Mouse (Mus musculus) liver, embryonic 15.5 days (tissue): Measurements from ENCODE around the gene Miip. TPM values are rescaled to one million over a fixed set of nuclear protein-coding genes. Genes with fewer than 3 reads are reported as not detected.
"Not testable (repeated sequence)": the region's sequence is repeated elsewhere in the genome, so short reads cannot be mapped to it uniquely, and the experiment has no call there.

ENCODE experiments used
- ATAC-seq: fragments of 200-750 bp; cut with Nextera tagmentation; 2 replicates; pipeline ENCODE4 v1.8.0; 2017; ENCODE audit warnings: moderate number of reproducible peaks, mild to moderate bottlenecking, moderate library complexity; ENCODE audit not compliant: insufficient read depth
- H3K27ac ChIP-seq: fragments of 300-500 bp; sonication (generic); replicated peaks from 2 replicates; pipeline ENCODE4 v1.5.1; 2015; ENCODE audit warnings: mild to moderate bottlenecking, inconsistent platforms
- H3K27me3 ChIP-seq: fragments of 300-500 bp; sonication (generic); 2 replicates; pipeline ENCODE4 v1.6.1; 2015; ENCODE audit warnings: mild to moderate bottlenecking, inconsistent platforms
- H3K36me3 ChIP-seq: fragments of 300-500 bp; sonication (generic); replicated peaks from 2 replicates; pipeline ENCODE4 v1.6.1; 2015; ENCODE audit warnings: moderate library complexity, mild to moderate bottlenecking, inconsistent platforms
- H3K4me1 ChIP-seq: fragments of 300-500 bp; sonication (generic); replicated peaks from 2 replicates; pipeline ENCODE4 v1.6.1; 2015; ENCODE audit warnings: inconsistent platforms
- H3K4me2 ChIP-seq: fragments of 300-500 bp; sonication (generic); 2 replicates; pipeline ENCODE4 v1.6.1; 2015; ENCODE audit warnings: moderate library complexity, mild to moderate bottlenecking, inconsistent platforms
- H3K4me3 ChIP-seq: fragments of 300-500 bp; sonication (generic); replicated peaks from 2 replicates; pipeline ENCODE4 v1.5.1; 2015; ENCODE audit warnings: mild to moderate bottlenecking, inconsistent platforms
- H3K9ac ChIP-seq: fragments of 300-500 bp; sonication (generic); 2 replicates; pipeline ENCODE4 v1.6.1; 2015; ENCODE audit warnings: moderate library complexity, mild to moderate bottlenecking, inconsistent platforms
- H3K9me3 ChIP-seq: fragments of 300-500 bp; sonication (generic); replicated peaks from 2 replicates; pipeline ENCODE4 v1.6.1; 2016; ENCODE audit warnings: inconsistent platforms
- WGBS: fragments of 180-500 bp; shearing (Covaris S2); methylation state at CpG from one replicate; pipeline ENCODE4 v1.1.7; 2015; ENCODE audit warnings: mixed read lengths; ENCODE audit not compliant: insufficient replicate concordance; 5-methylcytosine and 5-hydroxymethylcytosine counted together
- polyA plus RNA-seq: library from polyadenylated mRNA; unstranded; fragments of >200 nt; fragmentation: Nextera tagmentation; extraction: Ambion mirVana; gene quantifications from 2 replicates; pipeline ENCODE4 v1.2.1, GENCODE M21; 2015

The Miip gene
- polyA plus RNA-seq, 1 experiment from 2014 or later, result 29.3 TPM

GRCm38 (mm10) chr4:147869238-147869637, 622 bp upstream of the Miip start:
- Histone ChIP-seq H3K9ac (peak overlapping the region; percentile 59), H3K36me3 (peaks cover 46% of the 10 kb centered on the region), H3K27ac (peak overlapping the region; percentile 77), H3K4me1 (peaks cover 43% of the 10 kb centered on the region), H3K4me2 (peak overlapping the region; percentile 83), H3K4me3 (peak overlapping the region; percentile 87), H3K9me3 (no peaks in the 10 kb centered on the region), H3K27me3 (no peaks in the 10 kb centered on the region)
- WGBS, result 8% methylated on average over 5 of the region's 5 CpGs
- no peak for ATAC-seq

- H3K4me1 ChIP-seq, result peaks cover 43% of the 10 kb centered on the region
- H3K4me2 ChIP-seq, result peak overlapping the region; percentile 80
- H3K9ac ChIP-seq, result peak overlapping the region; percentile 84
- peak overlapping the region; percentile 84 for H3K27ac ChIP-seq
- ATAC-seq, result no peak
- peaks cover 45% of the 10 kb centered on the region for H3K36me3 ChIP-seq
- H3K9me3 ChIP-seq, result no peaks in the 10 kb centered on the region
- WGBS, result 4% methylated on average over 22 of the region's 22 CpGs
- peak overlapping the region; percentile 87 for H3K4me3 ChIP-seq
- H3K27me3 ChIP-seq, result no peaks in the 10 kb centered on the region
Observed at GRCm38 (mm10) chr4:147867563-147868449, 810 bp downstream of the Miip start.

- H3K9me3 ChIP-seq, H3K9ac ChIP-seq, ATAC-seq, H3K27me3 ChIP-seq, H3K27ac ChIP-seq: not testable (repeated sequence)
- peaks cover 43% of the 10 kb centered on the region for H3K4me1 ChIP-seq
- 59% methylated on average over 3 of the region's 3 CpGs for WGBS
- H3K4me2 ChIP-seq, result peak overlapping the region; percentile 80
- peak overlapping the region; percentile 87 for H3K4me3 ChIP-seq
- H3K36me3 ChIP-seq, result peaks cover 47% of the 10 kb centered on the region
Observed at GRCm38 (mm10) chr4:147866793-147867192, 1.8 kb downstream of the Miip start.

- Histone ChIP-seq H3K9ac (no peak overlapping the region), H3K27me3 (no peaks in the 10 kb centered on the region), H3K4me2 (no peak overlapping the region), H3K4me1 (peaks cover 41% of the 10 kb centered on the region), H3K4me3 (no peak overlapping the region), H3K36me3 (peaks cover 51% of the 10 kb centered on the region), H3K9me3 (no peaks in the 10 kb centered on the region), H3K27ac (no peak overlapping the region; the same call in 1 of the 2 replicates)
- ATAC-seq, result no peak
- WGBS, result 91% methylated on average over 9 of the region's 9 CpGs
Observed at GRCm38 (mm10) chr4:147866056-147866455, 2.6 kb downstream of the Miip start.

DNA sequence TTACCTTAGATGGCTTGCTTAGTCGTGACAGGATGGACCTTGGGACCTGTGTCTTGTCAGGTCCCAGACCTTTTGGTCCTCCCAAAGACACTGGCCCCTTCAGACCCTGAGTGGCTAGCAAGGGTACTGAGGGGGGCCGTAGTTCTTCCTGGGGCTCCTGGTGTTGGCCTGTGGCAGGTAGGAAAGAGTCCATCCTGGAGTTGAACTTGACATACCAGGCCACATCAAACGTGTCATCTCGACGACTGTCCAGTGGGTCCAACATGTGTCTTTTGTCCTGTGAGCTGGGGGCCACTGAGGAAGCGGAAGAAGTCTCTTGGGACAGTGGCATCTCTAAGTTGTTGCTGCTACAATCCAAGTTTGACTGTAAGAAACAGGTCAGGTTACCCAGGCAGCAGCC, 3.0 kb downstream of the Miip start:
- H3K27me3 ChIP-seq, result no peaks in the 10 kb centered on the region
- 86% methylated on average over 6 of the region's 6 CpGs for WGBS
- no peak for ATAC-seq
- H3K4me2 ChIP-seq, result no peak overlapping the region
- no peak overlapping the region for H3K27ac ChIP-seq
- peaks cover 53% of the 10 kb centered on the region for H3K36me3 ChIP-seq
- peaks cover 39% of the 10 kb centered on the region for H3K4me1 ChIP-seq
- H3K9ac ChIP-seq, result no peak overlapping the region
- no peaks in the 10 kb centered on the region for H3K9me3 ChIP-seq
- no peak overlapping the region for H3K4me3 ChIP-seq

DNA sequence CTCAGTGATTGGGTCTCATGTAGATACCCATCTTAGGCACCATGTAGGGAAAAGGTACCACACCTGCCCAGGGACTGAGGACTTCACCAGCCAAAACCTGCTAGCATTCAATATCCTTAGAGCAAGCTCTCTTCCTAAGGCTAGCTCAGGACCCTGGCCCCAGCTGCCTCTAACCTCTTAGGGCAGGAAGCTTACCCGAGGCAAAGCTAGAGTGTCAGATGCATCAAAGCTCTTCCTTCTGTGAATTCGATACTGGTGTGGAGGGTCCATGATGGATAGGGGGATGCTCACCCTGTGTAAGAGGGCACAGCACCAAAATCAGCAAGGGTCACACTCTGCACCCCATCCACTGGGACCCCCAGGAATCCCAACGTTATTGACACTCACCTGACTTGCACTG, 6.6 kb downstream of the Miip start:
- no peaks in the 10 kb centered on the region for H3K27me3 ChIP-seq
- H3K36me3 ChIP-seq, result peaks cover 61% of the 10 kb centered on the region
- 72% methylated on average over 3 of the region's 3 CpGs for WGBS
- H3K4me2 ChIP-seq, result no peak overlapping the region
- H3K4me1 ChIP-seq, result peaks cover 14% of the 10 kb centered on the region
- no peak overlapping the region for H3K4me3 ChIP-seq
- H3K27ac ChIP-seq, result no peak overlapping the region
- no peaks in the 10 kb centered on the region for H3K9me3 ChIP-seq
- no peak overlapping the region for H3K9ac ChIP-seq
- no peak for ATAC-seq

DNA sequence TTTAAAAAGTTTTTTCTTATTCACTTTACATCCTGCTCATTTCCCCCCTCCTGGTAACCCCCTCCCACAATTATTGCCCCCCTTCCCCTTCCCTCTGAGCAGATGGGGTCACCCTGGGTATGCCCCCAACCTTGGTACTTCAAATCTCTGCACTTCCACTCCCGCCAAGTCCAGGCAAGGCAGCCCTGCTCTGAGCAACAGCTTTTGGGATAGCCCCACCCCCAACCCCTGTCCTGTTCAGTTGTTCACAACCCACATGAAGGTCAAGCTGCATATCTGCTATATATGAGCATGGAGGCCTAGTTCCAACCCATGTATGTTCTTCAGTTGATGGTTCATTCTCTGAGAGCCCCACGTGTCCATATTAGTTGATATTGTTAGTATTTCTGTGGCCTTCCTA, 17.8 kb downstream of the Miip start:
- 61% methylated on average over 2 of the region's 2 CpGs for whole genome bisulfite sequencing
- H3K9ac ChIP-seq, result no peak overlapping the region
- H3K4me1 ChIP-seq, result peaks cover 17% of the 10 kb centered on the region
- no peak overlapping the region for H3K4me2 ChIP-seq
- H3K27me3 ChIP-seq, result no peaks in the 10 kb centered on the region
- H3K27ac ChIP-seq, result no peak overlapping the region
- H3K36me3 ChIP-seq, result no peaks in the 10 kb centered on the region
- H3K9me3 ChIP-seq, result no peaks in the 10 kb centered on the region
- no peak overlapping the region for H3K4me3 ChIP-seq
- no peak for ATAC-seq

GRCm38 (mm10) chr4:147848584-147848991, 20.0 kb downstream of the Miip start:
- WGBS, result 0% methylated on average over 4 of the region's 4 CpGs
- no peaks in the 10 kb centered on the region; the same call in 1 of the 2 replicates for H3K36me3 ChIP-seq

GRCm38 (mm10) chr4:147847614-147848583, 20.7 kb downstream of the Miip start, which contains the start of gene Zfp933:
Gene Zfp933 (minus strand): TSS chr4:147848366.
- Histone ChIP-seq H3K4me3 (peak within 1 kb of the TSS; percentile 75), H3K4me1 (peaks cover 17% of the 10 kb centered on the region), H3K27ac (no peak within 1 kb of the TSS; the same call in 1 of the 2 replicates), H3K9ac (peak within 1 kb of the TSS; percentile 66), H3K9me3 (no peaks in the 10 kb centered on the region), H3K36me3 (no peaks in the 10 kb centered on the region; the same call in 1 of the 2 replicates), H3K27me3 (no peaks in the 10 kb centered on the region), H3K4me2 (peak within 1 kb of the TSS; percentile 77)
- WGBS, result 2% methylated on average over 23 of the region's 23 CpGs
- peak; percentile 79 for ATAC-seq

More at GRCm38 (mm10) chr4:147848584-147848991, 20.0 kb downstream of the Miip start:
- Histone ChIP-seq H3K9ac (peak overlapping the region; percentile 66), H3K4me2 (peak overlapping the region; percentile 77), H3K4me1 (peaks cover 17% of the 10 kb centered on the region), H3K4me3 (peak overlapping the region; percentile 75), H3K27ac (no peak overlapping the region; the same call in 1 of the 2 replicates), H3K9me3 (no peaks in the 10 kb centered on the region), H3K27me3 (no peaks in the 10 kb centered on the region)
- peak; percentile 58 for ATAC-seq

- no peak for ATAC-seq
- no peak overlapping the region for H3K9ac ChIP-seq
- H3K36me3 ChIP-seq, result peaks cover 12% of the 10 kb centered on the region
- H3K9me3 ChIP-seq, result no peaks in the 10 kb centered on the region; the same call in 1 of the 2 replicates
- WGBS, result 69% methylated on average over 3 of the region's 3 CpGs
- no peak overlapping the region for H3K4me3 ChIP-seq
- peaks cover 7% of the 10 kb centered on the region; the same call in 1 of the 2 replicates for H3K4me1 ChIP-seq
- no peak overlapping the region for H3K4me2 ChIP-seq
- no peaks in the 10 kb centered on the region for H3K27me3 ChIP-seq
- no peak overlapping the region for H3K27ac ChIP-seq
Observed at GRCm38 (mm10) chr4:147842871-147843270, 25.7 kb downstream of the Miip start.
